Mouse (Mus musculus): ENCODE data around the gene Adam8.

Gene Adam8

DNA sequence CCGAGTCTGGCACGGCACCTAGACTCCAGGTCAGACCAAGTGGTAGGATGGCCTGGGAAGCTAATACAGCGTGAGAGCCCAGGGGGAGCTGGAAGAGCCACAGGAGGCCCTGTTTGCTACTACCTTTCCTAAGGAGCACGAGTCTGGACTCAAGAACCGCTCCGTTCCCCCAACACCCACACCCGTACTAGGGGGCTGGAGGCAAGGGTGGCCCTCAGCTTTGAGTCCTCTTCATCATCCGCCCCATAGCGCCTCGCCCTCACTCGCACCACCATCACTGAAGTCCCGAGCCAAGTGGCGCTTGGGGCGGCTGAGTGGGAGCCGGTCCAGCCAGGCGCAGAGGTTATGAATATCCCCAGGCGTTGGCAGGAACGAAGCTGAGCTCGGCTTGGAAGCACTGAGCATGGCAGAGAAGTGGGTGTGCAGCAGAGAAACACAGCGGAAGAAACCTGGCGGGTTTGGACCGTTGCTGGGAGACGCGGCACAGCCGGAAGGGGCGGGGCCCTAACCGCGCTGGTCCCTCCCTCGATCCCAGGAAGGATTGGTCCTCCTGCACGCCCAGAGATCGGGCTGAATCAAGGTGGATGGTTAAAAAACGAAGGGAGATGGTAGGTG, 14.0 kb downstream of the Adam8 start, which contains the start of gene 6430531B16Rik:
6430531B16Rik (minus strand) TSS at position 478 of the 615 bp plus-strand sequence.
- DNase-seq, result peak; percentile 75

DNA sequence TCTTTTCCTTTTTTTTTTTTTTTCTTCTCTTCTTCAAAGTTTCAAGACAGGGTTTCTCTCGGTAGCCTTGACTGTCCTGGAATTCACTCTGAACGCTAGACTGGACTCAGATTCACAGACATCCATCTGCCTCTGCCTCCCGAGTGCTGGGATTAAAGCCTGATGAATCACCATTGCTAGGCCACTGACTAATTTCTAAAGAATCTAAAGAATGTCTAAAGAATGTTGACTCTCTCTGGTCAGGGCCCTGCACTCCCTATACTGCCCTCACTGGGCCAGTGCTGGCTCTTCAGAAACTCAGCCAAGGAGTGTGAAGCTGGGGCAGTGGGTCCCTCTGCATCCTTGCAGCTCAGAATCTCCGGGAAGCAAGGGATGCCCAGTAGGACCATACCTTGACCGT, 16.9 kb downstream of the Adam8 start:
- no peak for DNase-seq

- DNase-seq, result no peak
Measured at GRCm38 (mm10) chr7:139974307-139974706, 18.1 kb downstream of the Adam8 start.

DNA sequence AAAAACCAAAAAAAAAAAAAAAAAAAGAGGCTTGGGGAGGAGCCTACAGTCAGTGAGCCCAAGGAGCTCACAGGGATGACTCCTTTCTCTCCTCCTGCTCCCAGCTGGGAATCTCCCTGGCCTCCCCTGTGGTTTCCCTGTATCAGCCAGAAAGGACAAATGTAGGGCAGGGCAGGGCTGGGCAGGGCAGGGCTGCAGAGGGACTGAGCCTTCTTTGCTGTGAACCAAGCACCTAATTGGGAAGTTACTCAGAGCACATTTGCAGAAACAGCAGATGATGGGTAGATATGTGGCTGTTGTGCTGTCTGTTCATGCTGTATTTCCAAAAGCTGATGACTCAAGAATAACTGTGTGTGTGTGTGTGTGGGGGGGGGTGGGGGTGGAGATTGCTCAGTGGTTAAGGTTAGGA, 19.4 kb downstream of the Adam8 start:
- DNase-seq, result no peak

GRCm38 (mm10) chr7:139971436-139971835, 20.9 kb downstream of the Adam8 start:
- no peak for DNase-seq

DNA sequence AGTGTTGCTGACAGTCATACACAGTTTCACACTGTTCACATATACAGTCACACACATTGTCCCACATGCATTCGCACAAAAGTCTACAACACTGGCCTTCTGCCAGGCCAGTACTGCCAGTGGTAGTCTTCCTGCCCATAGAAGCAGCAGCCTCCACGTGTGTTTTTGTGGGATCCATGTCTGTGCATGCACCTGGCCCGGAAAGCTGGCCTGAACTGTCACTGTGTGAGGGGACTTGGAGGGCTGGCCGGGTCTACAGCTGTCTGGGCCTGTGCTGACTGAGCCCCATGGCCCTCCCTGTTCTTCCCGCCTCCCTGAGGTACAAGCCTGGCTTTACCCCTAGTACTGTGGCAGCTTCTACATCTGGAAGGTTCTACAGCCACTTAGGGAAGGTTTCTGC, 21.4 kb downstream of the Adam8 start:
- DNase-seq, result no peak

DNA sequence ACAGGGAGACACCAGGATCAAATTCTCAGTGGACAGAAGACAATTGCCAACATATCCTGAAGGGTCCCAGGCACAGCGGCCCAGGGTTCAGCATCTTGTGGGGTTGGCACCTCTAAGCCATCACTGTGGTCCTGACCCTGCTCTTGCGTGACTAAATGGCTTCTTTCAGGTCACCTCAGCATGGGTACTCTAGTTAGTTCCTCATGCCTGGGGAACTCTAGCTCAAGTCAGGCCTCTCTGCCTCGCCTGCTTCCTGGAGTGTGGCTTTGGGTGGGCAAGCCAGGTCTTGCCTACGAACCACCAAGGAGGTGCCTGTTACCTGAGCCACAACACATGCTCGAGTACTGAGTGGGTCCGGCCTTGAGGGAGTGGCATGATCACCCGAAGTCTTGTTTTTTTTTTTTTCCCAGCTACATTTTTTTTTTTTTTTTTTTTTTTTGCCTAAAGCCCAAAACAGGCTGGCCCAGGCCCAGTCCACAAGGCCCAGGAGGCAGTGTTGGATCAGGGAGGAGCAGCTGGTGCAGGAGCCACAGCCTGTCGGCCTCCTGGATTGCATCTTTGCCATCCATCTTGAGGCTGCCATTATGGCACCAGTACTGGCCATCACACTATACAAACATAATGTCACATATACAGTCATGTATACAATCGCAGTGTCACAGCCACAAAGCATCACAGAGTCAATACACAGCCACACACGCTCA, 22.0 kb downstream of the Adam8 start:
- DNase-seq, result no peak

- DNase-seq, result peak; percentile 83
Measured at GRCm38 (mm10) chr7:139969348-139970130, 22.8 kb downstream of the Adam8 start.

DNA sequence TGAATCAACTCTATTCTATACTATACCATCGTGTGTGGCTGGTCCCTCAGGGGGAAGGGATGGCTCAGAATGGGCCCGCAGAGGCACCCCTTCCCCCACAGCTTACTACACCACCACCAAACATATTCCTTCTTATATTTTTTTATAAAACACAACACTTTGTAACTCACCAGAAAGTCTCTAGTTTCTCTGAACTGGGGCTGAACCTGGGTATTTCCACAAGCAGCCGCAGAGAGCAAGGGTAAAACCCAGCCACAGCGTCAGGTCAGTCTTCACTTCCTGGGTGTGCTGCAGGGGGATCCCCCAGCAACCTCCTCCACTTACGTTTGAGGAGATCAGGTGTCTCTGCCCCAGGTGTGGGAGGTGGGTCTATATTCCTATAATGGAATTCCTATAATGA, 23.9 kb downstream of the Adam8 start:
- DNase-seq, result no peak

DNA sequence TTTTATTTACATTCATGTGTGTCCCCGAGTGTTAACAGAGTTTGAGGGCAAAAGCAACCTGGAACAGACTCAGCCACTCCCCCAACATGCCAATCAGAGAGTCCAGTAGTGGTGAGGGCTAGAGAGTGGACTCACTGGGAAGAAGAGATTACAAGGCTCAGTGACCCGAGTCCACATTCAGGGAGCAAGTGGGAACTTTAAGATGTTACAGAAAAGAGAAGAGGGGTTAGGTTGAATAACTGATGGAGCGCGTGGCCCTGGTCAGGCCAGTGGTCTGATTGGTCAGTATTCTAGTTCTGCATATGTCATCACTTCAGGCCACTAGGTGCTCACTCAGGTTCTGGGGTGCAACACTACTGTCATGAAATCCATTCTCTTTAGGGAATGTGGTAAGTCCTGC, 25.2 kb downstream of the Adam8 start:
- DNase-seq, result no peak

GRCm38 (mm10) chr7:139963814-139964213, 28.5 kb downstream of the Adam8 start:
- DNase-seq, result no peak

- no peak for DNase-seq
Measured at GRCm38 (mm10) chr7:139961141-139961540, 31.2 kb downstream of the Adam8 start.

DNA sequence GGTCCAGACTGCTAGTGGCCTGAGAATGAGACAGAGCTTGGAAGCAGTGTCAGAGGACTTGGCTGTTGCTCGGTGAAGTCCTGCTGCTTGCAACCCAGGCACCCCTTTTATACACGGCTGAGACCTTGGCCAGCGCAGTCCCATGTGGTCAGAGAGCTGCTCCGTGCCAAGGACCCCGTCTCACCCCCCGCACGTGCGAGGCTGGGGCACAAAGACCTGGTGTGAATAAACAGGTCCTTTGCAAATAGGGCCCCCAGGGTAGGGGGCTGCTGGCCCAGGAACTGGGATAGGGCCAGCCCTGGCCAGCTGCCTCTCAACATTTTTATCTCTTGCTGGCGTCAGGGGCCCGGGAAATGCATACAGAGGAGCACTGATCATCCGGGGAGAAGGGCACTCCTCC, 34.4 kb downstream of the Adam8 start:
- DNase-seq, result no peak

GRCm38 (mm10) chr7:139957437-139957836, 34.9 kb downstream of the Adam8 start:
- no peak for DNase-seq

GRCm38 (mm10) chr7:139956658-139957057, 35.7 kb downstream of the Adam8 start:
- no peak for DNase-seq

GRCm38 (mm10) chr7:139955505-139955904, 36.9 kb downstream of the Adam8 start:
- no peak for DNase-seq

- no peak for DNase-seq
Measured at GRCm38 (mm10) chr7:139951991-139952633, 40.2 kb downstream of the Adam8 start.

DNA sequence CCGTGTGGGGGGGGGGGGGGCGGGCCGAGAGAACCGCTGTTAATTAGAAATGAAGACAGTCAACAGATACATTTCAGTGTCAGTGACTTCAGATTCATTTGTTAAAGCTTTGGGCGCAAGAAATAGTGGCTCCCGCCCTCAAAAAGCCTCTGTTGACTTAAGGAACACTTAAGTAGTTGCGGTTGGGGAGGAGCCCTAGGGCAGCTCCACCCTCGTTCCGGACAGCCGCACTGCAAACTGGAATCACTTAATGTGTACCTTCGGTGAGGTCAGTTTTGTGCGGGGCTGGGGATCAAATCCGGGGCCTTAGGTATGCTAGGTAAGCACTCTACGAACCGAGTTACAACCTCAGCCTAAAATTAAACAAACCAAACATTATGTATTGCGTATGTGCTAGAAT, 41.3 kb downstream of the Adam8 start:
- peak; percentile 37 for DNase-seq

DNA sequence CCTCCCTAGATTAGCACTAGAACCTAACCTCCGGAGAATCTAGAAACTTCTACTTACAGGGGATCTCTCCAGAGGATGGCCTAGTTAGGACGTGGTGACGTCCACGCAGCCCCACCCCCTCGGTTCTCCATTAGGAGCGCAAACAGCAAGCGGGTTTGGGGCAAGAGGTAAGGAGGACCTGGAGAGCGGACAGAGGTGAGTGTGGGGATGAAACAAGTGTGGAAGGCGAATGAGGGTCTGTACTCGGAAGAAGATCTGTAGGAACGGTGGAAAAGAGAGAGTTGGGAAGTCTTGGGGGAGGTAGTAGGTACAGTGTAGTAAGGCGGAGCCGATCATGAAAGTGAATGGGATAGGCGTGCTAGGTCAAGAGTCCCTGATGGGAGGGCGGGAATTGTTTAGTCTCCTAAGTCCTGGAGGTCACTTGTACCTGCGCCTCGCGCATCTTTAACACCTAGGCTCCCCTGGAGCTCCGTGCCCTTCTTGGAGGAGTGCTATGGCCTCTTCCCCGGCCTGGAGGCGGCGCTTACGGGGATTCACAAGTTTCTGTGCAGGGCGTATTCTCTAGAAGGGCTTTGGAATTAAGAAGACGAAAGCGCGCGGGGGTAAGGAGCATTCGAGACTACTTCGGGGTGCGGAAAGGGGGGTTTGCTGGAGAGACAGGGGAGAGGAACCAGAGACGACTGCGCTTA, 41.9 kb downstream of the Adam8 start:
- peak; percentile 46 for DNase-seq

GRCm38 (mm10) chr7:139949893-139950282, 42.5 kb downstream of the Adam8 start:
- peak; percentile 61 for DNase-seq

- DNase-seq, result no peak
Measured at GRCm38 (mm10) chr7:139946032-139946431, 46.3 kb downstream of the Adam8 start.

GRCm38 (mm10) chr7:139945516-139945915, 46.8 kb downstream of the Adam8 start:
- DNase-seq, result no peak

All from lung, postnatal 14 days (tissue).